8 mouse cellular contexts compared by ENCODE assay signal in genomic region chr8:26353476-26353875, GRCm38 (mm10).
DNase-seq lines count a peak whose midpoint lies in the region; ATAC-seq lines count a peak whose summit lies in the region.
"Had no signal": no experiment of that assay in that cellular context is flagged by ENCODE, and none has a peak within 500 bp of the region (broad histone marks: within the 10 kb centered on the region; RNA-seq: fewer than 3 reads in every experiment).

No protein-coding gene starts in this region.

- H3K9ac ChIP-seq in embryonic facial prominence, embryonic 14.5 days (ENCODE audit: low read depth, low read length): no peak overlapping the region
- H3K9ac ChIP-seq in lung, embryonic 16.5 days (ENCODE audit: low read length): no peak overlapping the region
- no peak overlapping the region for H3K9ac ChIP-seq in forebrain, embryonic 12.5 days
- H3K9ac ChIP-seq: neural tube, embryonic 15.5 days had no signal

- no peak overlapping the region for H3K4me3 ChIP-seq in embryonic facial prominence, embryonic 14.5 days (ENCODE audit: low read depth, low read length)
- H3K4me3 ChIP-seq in heart, embryonic 10.5 days: no peak overlapping the region
- H3K4me3 ChIP-seq in lung, embryonic 16.5 days (ENCODE audit: low read length): no peak overlapping the region
- H3K4me3 ChIP-seq in forebrain, embryonic 12.5 days (replicated peaks): no peak overlapping the region
- H3K4me3 ChIP-seq: neural tube, embryonic 15.5 days had no signal

- DNase-seq in embryonic facial prominence, embryonic 14.5 days (ENCODE audit: low spot score): no peak
- peak; percentile 19 for DNase-seq in heart, embryonic 10.5 days (ENCODE audit: low spot score)
- peak; percentile 4 for DNase-seq in kidney, adult 18-20 months
- DNase-seq in MN1 (ENCODE audit: low spot score): no peak
- no peak for DNase-seq in right cerebral cortex, adult 18-20 months

- peaks cover 28% of the 10 kb centered on the region for H3K4me1 ChIP-seq in embryonic facial prominence, embryonic 14.5 days (ENCODE audit: control insufficient read depth, insufficient read depth, low read length)
- H3K4me1 ChIP-seq in heart, embryonic 10.5 days: peaks cover 40% of the 10 kb centered on the region
- peaks cover 28% of the 10 kb centered on the region for H3K4me1 ChIP-seq in lung, embryonic 16.5 days (replicated peaks; ENCODE audit: control insufficient read depth, insufficient read depth, low read length)
- H3K4me1 ChIP-seq in forebrain, embryonic 12.5 days: 0 out of 2 replicates have a peak, but pooled peaks cover 6% of the 10 kb centered on the region

- H3K27me3 ChIP-seq in embryonic facial prominence, embryonic 14.5 days (replicated peaks; ENCODE audit: control insufficient read depth, insufficient read depth, low read length): no peaks in the 10 kb centered on the region
- H3K27me3 ChIP-seq in heart, embryonic 10.5 days (ENCODE audit: insufficient read depth, poor library complexity, severe bottlenecking): no peaks in the 10 kb centered on the region
- no peaks in the 10 kb centered on the region for H3K27me3 ChIP-seq in lung, embryonic 16.5 days (ENCODE audit: control insufficient read depth, insufficient read depth, low read depth, low read length)
- H3K27me3 ChIP-seq in forebrain, embryonic 12.5 days: peaks cover 3% of the 10 kb centered on the region; the same call in 1 of the 2 replicates

- no peaks in the 10 kb centered on the region for H3K36me3 ChIP-seq in embryonic facial prominence, embryonic 14.5 days (ENCODE audit: control insufficient read depth, insufficient read depth, low read length)
- no peaks in the 10 kb centered on the region for H3K36me3 ChIP-seq in heart, embryonic 10.5 days
- H3K36me3 ChIP-seq in lung, embryonic 16.5 days (ENCODE audit: control insufficient read depth, insufficient read depth, low read length): no peaks in the 10 kb centered on the region
- no peaks in the 10 kb centered on the region for H3K36me3 ChIP-seq in forebrain, embryonic 12.5 days (replicated peaks)
- H3K36me3 ChIP-seq: neural tube, embryonic 15.5 days had no signal

- WGBS in embryonic facial prominence, embryonic 14.5 days: 57% methylated on average over 3 of the region's 3 CpGs
- 44% methylated on average over 3 of the region's 3 CpGs for WGBS in heart, embryonic 10.5 days
- WGBS in lung, embryonic 16.5 days: 46% methylated on average over 3 of the region's 3 CpGs
- WGBS in forebrain, embryonic 12.5 days: 75% methylated on average over 3 of the region's 3 CpGs

- ATAC-seq in embryonic facial prominence, embryonic 14.5 days (ENCODE audit: low read depth): no peak
- ATAC-seq in lung, embryonic 16.5 days (ENCODE audit: low read depth): peak; percentile 23; the same call in 1 of the 2 replicates
- no peak for ATAC-seq in forebrain, embryonic 12.5 days (ENCODE audit: low FRiP score)

- H3K27ac ChIP-seq in embryonic facial prominence, embryonic 14.5 days (replicated peaks; ENCODE audit: low read depth, low read length): peak overlapping the region; percentile 83; the same call in 1 of the 2 replicates
- H3K27ac ChIP-seq in heart, embryonic 10.5 days: peak overlapping the region; percentile 56; the same call in 1 of the 2 replicates
- H3K27ac ChIP-seq in lung, embryonic 16.5 days (ENCODE audit: low read length): peak overlapping the region; percentile 92
- no peak overlapping the region for H3K27ac ChIP-seq in forebrain, embryonic 12.5 days

- H3K9me3 ChIP-seq in embryonic facial prominence, embryonic 14.5 days (ENCODE audit: control insufficient read depth, low read length): no peaks in the 10 kb centered on the region
- H3K9me3 ChIP-seq in heart, embryonic 10.5 days: no peaks in the 10 kb centered on the region
- no peaks in the 10 kb centered on the region for H3K9me3 ChIP-seq in lung, embryonic 16.5 days (ENCODE audit: control insufficient read depth, low read length)
- H3K9me3 ChIP-seq in forebrain, embryonic 12.5 days: no peaks in the 10 kb centered on the region
- H3K9me3 ChIP-seq: neural tube, embryonic 15.5 days had no signal

- H3K4me2 ChIP-seq in embryonic facial prominence, embryonic 14.5 days (ENCODE audit: low read depth, low read length): no peak overlapping the region
- no peak overlapping the region for H3K4me2 ChIP-seq in lung, embryonic 16.5 days (ENCODE audit: low read depth, low read length)
- no peak overlapping the region for H3K4me2 ChIP-seq in forebrain, embryonic 12.5 days
- H3K4me2 ChIP-seq: neural tube, embryonic 15.5 days had no signal

Comparison
In these comparisons a context has a peak if more than half of its experiments do, and no peak if none do; other contexts are left out.
1. DNase-seq: peak in heart, embryonic 10.5 days (single experiment) and kidney, adult 18-20 months (single experiment); none in embryonic facial prominence, embryonic 14.5 days (single experiment), MN1 (single experiment) and right cerebral cortex, adult 18-20 months (single experiment).